Mouse (Mus musculus): Measurements from ENCODE around the gene E4f1. TPM values are rescaled to one million over a fixed set of nuclear protein-coding genes. Genes with fewer than 3 reads are reported as not detected.

E4f1 gene
- polyA plus RNA-seq, 1 experiment: 79.4 TPM

DNA sequence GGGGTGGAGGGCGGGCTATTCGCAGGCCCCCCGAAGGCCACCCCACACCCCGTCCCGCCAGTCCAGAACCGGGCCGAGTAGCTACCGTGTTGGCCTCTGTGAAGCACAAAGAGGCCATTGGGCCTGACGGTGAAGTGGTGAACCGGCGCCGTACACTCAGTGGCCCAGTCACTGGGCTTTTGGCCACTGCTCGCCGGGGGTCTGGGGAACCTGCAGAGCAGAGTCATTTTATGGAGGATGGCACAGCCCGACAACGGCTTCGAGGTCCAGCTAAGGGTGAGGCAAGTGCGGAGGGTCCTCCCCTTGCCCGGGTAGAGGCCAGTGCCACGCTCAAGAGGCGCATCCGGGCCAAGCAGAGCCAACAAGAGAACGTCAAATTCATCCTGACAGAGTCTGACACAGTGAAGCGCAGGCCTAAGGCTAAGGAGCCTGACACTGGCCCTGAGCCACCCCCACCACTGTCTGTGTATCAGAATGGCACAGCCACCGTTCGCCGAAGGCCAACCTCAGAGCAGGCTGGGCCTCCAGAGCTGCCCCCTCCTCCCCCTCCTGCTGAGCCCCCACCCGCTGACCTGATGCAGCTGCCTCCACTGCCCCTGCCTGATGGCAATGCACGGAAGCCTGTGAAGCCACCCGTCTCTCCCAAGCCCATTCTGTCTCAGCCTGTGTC, 35.3 kb upstream of the E4f1 start:
- Histone ChIP-seq H3K4me1 (ENCODE audit: control insufficient read depth, insufficient read depth, low read length) (peaks cover 19% of the 10 kb centered on the region), H3K27me3 (ENCODE audit: control insufficient read depth, insufficient read depth, low read length) (no peaks in the 10 kb centered on the region), H3K27ac (ENCODE audit: insufficient read depth, low read length) (no peak overlapping the region), H3K4me3 (replicated peaks; ENCODE audit: insufficient read depth, low read depth, low read length) (no peak overlapping the region)
- DNase-seq: no peak
- WGBS: 52% methylated on average over 30 of the region's 30 CpGs
- TF ChIP-seq CTCF (IDR thresholded peaks at IDR 0.05; ENCODE audit: borderline replicate concordance, insufficient read depth, low read depth, low read length) (no peak), POLR2A (IDR thresholded peaks at IDR 0.05; ENCODE audit: borderline replicate concordance, insufficient read depth, low read length) (no peak)

DNA sequence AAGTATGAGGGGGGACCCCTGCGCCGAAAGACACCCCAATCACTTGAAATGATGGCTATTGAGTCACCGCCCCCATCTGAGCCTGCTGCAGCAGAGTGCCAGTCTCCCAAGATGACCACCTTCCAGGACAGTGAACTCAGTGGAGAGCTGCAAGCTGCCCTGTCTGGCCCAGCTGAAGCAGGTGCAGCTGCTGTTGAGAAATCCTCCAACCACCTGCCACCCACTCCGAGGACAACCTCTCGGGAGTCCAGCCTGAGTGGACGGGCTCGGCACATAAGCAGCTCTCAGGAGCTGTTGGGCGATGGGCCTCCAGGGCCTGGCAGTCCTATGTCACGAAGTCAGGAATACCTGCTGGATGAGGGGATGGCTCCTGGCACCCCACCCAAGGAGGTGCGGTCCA, 34.0 kb upstream of the E4f1 start:
- no peaks in the 10 kb centered on the region for H3K27me3 ChIP-seq (ENCODE audit: control insufficient read depth, insufficient read depth, low read length)
- TF ChIP-seq CTCF (IDR thresholded peaks at IDR 0.05; ENCODE audit: borderline replicate concordance, insufficient read depth, low read depth, low read length) (no peak), POLR2A (IDR thresholded peaks at IDR 0.05; ENCODE audit: borderline replicate concordance, insufficient read depth, low read length) (no peak)
- H3K4me3 ChIP-seq (replicated peaks; ENCODE audit: insufficient read depth, low read depth, low read length): no peak overlapping the region
- no peak overlapping the region for H3K27ac ChIP-seq (ENCODE audit: insufficient read depth, low read length)
- no peak for DNase-seq
- H3K4me1 ChIP-seq (ENCODE audit: control insufficient read depth, insufficient read depth, low read length): peaks cover 19% of the 10 kb centered on the region
- WGBS: 84% methylated on average over 10 of the region's 10 CpGs

DNA sequence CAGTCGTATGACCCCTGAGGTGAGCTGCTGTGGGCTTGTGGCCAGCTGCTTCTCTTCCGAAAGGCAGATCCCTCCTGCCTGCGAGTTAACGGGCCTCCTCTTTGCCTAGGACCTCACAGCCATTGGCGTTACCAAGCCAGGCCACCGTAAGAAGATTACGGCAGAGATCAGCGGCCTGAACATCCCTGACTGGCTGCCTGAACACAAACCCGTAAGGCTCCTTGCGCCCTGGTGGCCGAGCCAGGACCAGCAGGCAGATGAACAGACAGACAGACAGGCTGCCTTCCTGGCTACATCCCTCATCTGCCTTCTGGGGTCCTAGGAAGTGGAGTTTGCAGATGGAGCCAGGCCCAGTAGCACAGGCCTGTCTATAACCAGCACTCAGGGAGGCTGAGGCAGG, 32.1 kb upstream of the E4f1 start:
- H3K4me1 ChIP-seq (ENCODE audit: control insufficient read depth, insufficient read depth, low read length): peaks cover 17% of the 10 kb centered on the region
- WGBS: 33% methylated on average over 11 of the region's 11 CpGs
- no peak for TF ChIP-seq CTCF (IDR thresholded peaks at IDR 0.05; ENCODE audit: borderline replicate concordance, insufficient read depth, low read depth, low read length)
- no peak for TF ChIP-seq POLR2A (IDR thresholded peaks at IDR 0.05; ENCODE audit: borderline replicate concordance, insufficient read depth, low read length)

DNA sequence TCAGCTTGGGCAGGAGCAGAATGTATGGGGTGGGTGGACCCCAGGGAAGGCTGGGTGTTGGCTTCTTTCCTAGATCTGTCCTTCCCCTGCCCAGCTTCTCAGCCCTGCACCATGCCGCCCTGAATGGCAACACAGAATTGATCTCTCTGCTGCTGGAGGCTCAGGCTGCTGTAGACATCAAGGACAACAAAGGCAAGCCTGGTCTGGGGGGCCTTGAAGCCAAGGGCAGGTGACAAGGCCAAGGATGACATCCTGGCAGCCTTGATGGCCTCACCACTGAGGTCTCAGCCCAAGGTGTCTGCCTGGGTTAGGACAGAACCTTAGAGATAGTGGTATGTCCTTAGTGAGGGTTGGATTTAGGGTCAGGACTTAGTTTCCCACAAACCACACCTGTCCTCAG, 25.9 kb upstream of the E4f1 start:
- TF ChIP-seq POLR2A (IDR thresholded peaks at IDR 0.05; ENCODE audit: borderline replicate concordance, insufficient read depth, low read length) (no peak), CTCF (IDR thresholded peaks at IDR 0.05; ENCODE audit: borderline replicate concordance, insufficient read depth, low read depth, low read length) (no peak)
- 21% methylated on average over 1 of the region's 1 CpGs for WGBS
- Histone ChIP-seq H3K4me1 (ENCODE audit: control insufficient read depth, insufficient read depth, low read length) (peaks cover 4% of the 10 kb centered on the region; the same call in 1 of the 2 replicates), H3K27ac (ENCODE audit: insufficient read depth, low read length) (no peak overlapping the region), H3K4me3 (replicated peaks; ENCODE audit: insufficient read depth, low read depth, low read length) (no peak overlapping the region), H3K27me3 (ENCODE audit: control insufficient read depth, insufficient read depth, low read length) (no peaks in the 10 kb centered on the region)
- DNase-seq: no peak

More for the DNA sequence above, 32.1 kb upstream of the E4f1 start:
- Histone ChIP-seq H3K27ac (ENCODE audit: insufficient read depth, low read length) (no peak overlapping the region), H3K4me3 (replicated peaks; ENCODE audit: insufficient read depth, low read depth, low read length) (no peak overlapping the region), H3K27me3 (ENCODE audit: control insufficient read depth, insufficient read depth, low read length) (no peaks in the 10 kb centered on the region)
- no peak for DNase-seq

DNA sequence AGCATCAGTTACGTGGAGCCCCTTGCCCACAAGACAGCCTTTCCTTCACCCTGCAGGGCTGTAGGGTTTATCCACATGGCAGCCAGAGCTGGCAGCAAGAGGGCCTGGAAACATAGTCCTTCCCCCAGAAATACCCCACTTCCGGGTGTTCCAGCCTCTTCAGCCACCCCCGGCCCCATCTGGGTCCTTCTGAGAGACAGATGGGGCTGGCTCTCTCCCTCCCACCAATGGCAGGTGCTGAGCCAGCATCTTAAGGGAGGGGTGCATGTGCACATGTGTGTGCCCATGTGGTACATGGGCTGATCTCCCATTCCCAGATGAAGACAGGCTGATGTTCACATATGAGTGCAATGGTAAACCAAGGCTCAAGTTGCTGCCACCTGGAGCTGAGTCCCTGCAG, 25.3 kb upstream of the E4f1 start:
- Histone ChIP-seq H3K4me3 (replicated peaks; ENCODE audit: insufficient read depth, low read depth, low read length) (no peak overlapping the region), H3K27ac (ENCODE audit: insufficient read depth, low read length) (peak overlapping the region; percentile 61; the same call in 1 of the 2 replicates), H3K4me1 (ENCODE audit: control insufficient read depth, insufficient read depth, low read length) (peaks cover 4% of the 10 kb centered on the region; the same call in 1 of the 2 replicates), H3K27me3 (ENCODE audit: control insufficient read depth, insufficient read depth, low read length) (no peaks in the 10 kb centered on the region)
- TF ChIP-seq CTCF (IDR thresholded peaks at IDR 0.05; ENCODE audit: borderline replicate concordance, insufficient read depth, low read depth, low read length) (no peak), POLR2A (IDR thresholded peaks at IDR 0.05; ENCODE audit: borderline replicate concordance, insufficient read depth, low read length) (no peak)
- no peak for DNase-seq
- 37% methylated on average over 3 of the region's 3 CpGs for WGBS

DNA sequence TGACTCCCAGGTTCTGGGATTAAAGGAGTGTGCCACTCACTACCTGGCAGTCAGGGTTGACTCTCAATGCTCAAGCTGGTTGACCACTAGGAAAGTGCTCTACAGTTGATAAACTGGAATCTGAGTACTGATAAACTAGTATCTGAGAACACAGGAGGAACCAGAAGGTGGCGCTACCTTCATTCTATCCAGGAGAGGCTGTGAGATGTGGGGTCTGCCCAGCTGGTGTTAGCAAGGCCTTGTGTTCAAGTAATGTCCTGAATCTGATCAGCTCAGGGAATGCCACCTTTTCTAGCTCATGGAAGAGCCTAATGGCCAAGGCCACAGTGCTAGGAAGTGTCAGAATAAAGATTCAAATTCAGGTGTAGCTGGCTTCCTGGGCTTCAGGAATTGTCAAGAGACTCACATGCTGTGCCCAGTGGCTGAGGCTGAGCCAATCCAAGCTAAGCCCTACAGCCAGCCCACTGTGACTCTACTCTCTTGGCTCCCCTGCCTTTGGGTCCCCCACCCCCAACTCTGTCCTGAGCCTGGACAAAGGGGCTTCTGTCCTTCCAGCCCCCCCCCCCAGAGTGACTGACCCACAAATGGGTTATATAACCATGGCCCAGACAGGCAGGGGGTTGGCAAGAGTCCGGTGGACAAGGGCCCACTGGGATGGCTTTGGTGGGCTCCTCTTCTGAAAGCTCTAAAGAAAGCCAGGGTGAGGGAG, 24.7 kb upstream of the E4f1 start:
- TF ChIP-seq POLR2A (IDR thresholded peaks at IDR 0.05; ENCODE audit: borderline replicate concordance, insufficient read depth, low read length) (no peak), CTCF (IDR thresholded peaks at IDR 0.05; ENCODE audit: borderline replicate concordance, insufficient read depth, low read depth, low read length) (peak; percentile 68)
- Histone ChIP-seq H3K4me3 (replicated peaks; ENCODE audit: insufficient read depth, low read depth, low read length) (no peak overlapping the region), H3K27ac (ENCODE audit: insufficient read depth, low read length) (peak overlapping the region; percentile 61; the same call in 1 of the 2 replicates), H3K4me1 (ENCODE audit: control insufficient read depth, insufficient read depth, low read length) (peaks cover 8% of the 10 kb centered on the region), H3K27me3 (ENCODE audit: control insufficient read depth, insufficient read depth, low read length) (no peaks in the 10 kb centered on the region)
- peak in 1 of 2 experiments; percentile 52 for DNase-seq
- 24% methylated on average over 2 of the region's 2 CpGs for WGBS

DNA sequence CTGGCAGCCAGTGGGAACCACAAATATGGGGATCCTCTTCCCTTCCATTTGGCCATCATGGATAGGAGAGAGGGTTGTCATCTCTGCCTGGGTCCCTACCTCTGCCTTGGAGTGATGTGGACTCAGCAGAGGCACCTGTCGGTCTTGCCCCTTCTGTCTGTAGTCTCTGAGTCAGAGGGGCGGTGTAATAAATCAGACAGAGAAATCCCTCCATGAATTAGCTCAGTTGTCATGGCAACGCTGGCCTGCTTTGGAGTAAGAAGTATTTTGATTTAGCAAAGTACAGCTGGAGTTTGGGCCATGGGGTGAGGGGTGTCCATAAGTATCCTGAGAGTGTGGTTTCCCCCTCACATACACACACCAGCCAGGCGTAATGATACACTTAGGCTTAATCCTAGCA, 20.3 kb upstream of the E4f1 start:
- no peak overlapping the region for H3K4me3 ChIP-seq (replicated peaks; ENCODE audit: insufficient read depth, low read depth, low read length)
- peaks cover 13% of the 10 kb centered on the region for H3K4me1 ChIP-seq (ENCODE audit: control insufficient read depth, insufficient read depth, low read length)
- WGBS: 78% methylated on average over 4 of the region's 4 CpGs
- DNase-seq: peak in 1 of 2 experiments; percentile 13
- H3K27me3 ChIP-seq (ENCODE audit: control insufficient read depth, insufficient read depth, low read length): no peaks in the 10 kb centered on the region
- H3K27ac ChIP-seq (ENCODE audit: insufficient read depth, low read length): no peak overlapping the region
- no peak for TF ChIP-seq POLR2A (IDR thresholded peaks at IDR 0.05; ENCODE audit: borderline replicate concordance, insufficient read depth, low read length)
- TF ChIP-seq CTCF (IDR thresholded peaks at IDR 0.05; ENCODE audit: borderline replicate concordance, insufficient read depth, low read depth, low read length): no peak

Data from cerebellum, adult 2 months (tissue).